ENCODE assay signal across 12 mouse cellular contexts in the genomic region with DNA sequence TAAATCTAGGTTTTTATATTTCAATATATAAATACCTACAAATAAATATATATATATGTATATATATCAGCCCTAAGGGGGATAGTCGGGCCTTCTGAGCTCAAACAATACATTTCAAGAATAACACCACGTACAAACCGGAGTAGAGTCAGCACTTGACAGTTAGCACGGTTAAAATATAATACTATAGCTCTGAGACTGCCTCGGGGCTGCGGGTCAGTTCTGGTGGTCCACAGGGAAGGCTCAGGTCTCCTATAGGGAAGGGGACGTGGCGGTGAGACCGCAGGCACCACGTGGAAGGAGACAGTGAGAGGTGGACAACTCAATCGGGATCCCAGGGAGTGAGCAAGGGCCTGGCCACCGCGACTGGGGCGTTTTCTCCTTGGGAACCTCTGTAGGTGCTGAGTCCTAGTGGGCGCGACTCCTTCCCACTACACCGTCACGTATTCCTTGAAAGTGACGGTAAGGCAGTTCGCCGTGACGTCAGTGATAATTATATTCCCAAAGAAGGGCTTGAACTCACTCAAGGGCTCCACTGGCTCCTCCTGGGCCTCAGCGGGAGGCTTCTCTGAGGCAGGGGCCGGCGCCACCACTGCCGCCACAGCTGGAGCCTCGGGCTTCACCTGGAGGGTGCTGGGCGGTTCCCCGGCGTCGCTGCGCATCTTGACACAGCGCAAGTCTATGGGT. TPM values are rescaled to one million over a fixed set of nuclear protein-coding genes. Genes with fewer than 3 reads are reported as not detected.
A peak's percentile ranks its signal among the peaks of the same experiment; 100 is the strongest.
DNase-seq lines count a peak whose midpoint lies in the region; ATAC-seq and TF ChIP-seq lines count a peak whose summit lies in the region.
"Had no signal": no experiment of that assay in that cellular context is flagged by ENCODE, and none has a peak within 500 bp of the region (broad histone marks: within the 10 kb centered on the region; RNA-seq: fewer than 3 reads in every experiment).

No protein-coding gene starts in this region.

- 7% methylated on average over 33 of the region's 33 CpGs for whole genome bisulfite sequencing in embryonic facial prominence, embryonic 10.5 days
- WGBS in hindbrain, embryonic 13.5 days: 24% methylated on average over 33 of the region's 33 CpGs
- WGBS in midbrain, embryonic 13.5 days: 23% methylated on average over 33 of the region's 33 CpGs
- WGBS in lung, adult 2 months: 82% methylated on average over 33 of the region's 33 CpGs

- peaks cover 17% of the 10 kb centered on the region; the same call in 1 of the 2 replicates for H3K36me3 ChIP-seq in embryonic facial prominence, embryonic 10.5 days (replicated peaks)
- H3K36me3 ChIP-seq in hindbrain, embryonic 13.5 days: peaks cover 35% of the 10 kb centered on the region
- peaks cover 22% of the 10 kb centered on the region for H3K36me3 ChIP-seq in midbrain, embryonic 13.5 days

- H3K4me3 ChIP-seq in embryonic facial prominence, embryonic 10.5 days: peak overlapping the region; percentile 79
- peak overlapping the region; percentile 80 for H3K4me3 ChIP-seq in hindbrain, embryonic 13.5 days
- peak overlapping the region; percentile 22 for H3K4me3 ChIP-seq in midbrain, embryonic 13.5 days (replicated peaks)
- no peak overlapping the region for H3K4me3 ChIP-seq in lung, adult 2 months (replicated peaks; ENCODE audit: extremely low read depth, low read depth, low read length)

- no peaks in the 10 kb centered on the region for H3K9me3 ChIP-seq in embryonic facial prominence, embryonic 10.5 days
- H3K9me3 ChIP-seq in hindbrain, embryonic 13.5 days: no peaks in the 10 kb centered on the region
- H3K9me3 ChIP-seq in midbrain, embryonic 13.5 days: no peaks in the 10 kb centered on the region; the same call in 1 of the 2 replicates

- H3K27ac ChIP-seq in embryonic facial prominence, embryonic 10.5 days (replicated peaks): no peak overlapping the region
- no peak overlapping the region for H3K27ac ChIP-seq in hindbrain, embryonic 13.5 days
- H3K27ac ChIP-seq in midbrain, embryonic 13.5 days: no peak overlapping the region

- DNase-seq in embryo, embryonic 10 days (ENCODE audit: low spot score): peak; percentile 7
- no peak for DNase-seq in embryo, embryonic 11 days
- peak; percentile 34 for DNase-seq in embryonic facial prominence, embryonic 10.5 days (ENCODE audit: low spot score)
- DNase-seq in spleen, postnatal 36 days (ENCODE audit: low spot score in 2 of 2): no peak
- DNase-seq in lung, adult 2 months: no peak
- no peak for DNase-seq in urinary bladder, postnatal 10 days (ENCODE audit: low spot score)
- DNase-seq: B cell, adult 2 months; heart, postnatal 36 days; lung, embryonic 14.5 days; thymus, adult 18-20 months had no signal

- peak overlapping the region; percentile 43 for H3K4me2 ChIP-seq in hindbrain, embryonic 13.5 days
- peak overlapping the region; percentile 44 for H3K4me2 ChIP-seq in midbrain, embryonic 13.5 days (replicated peaks)

- no peak for TF ChIP-seq CTCF in lung, adult 2 months (IDR thresholded peaks at IDR 0.05; ENCODE audit: insufficient read depth, low read length)

- no peak for ATAC-seq in hindbrain, embryonic 13.5 days (ENCODE audit: low FRiP score)
- ATAC-seq in midbrain, embryonic 13.5 days: no peak

- H3K4me1 ChIP-seq in embryonic facial prominence, embryonic 10.5 days: peaks cover 69% of the 10 kb centered on the region
- H3K4me1 ChIP-seq in hindbrain, embryonic 13.5 days (replicated peaks): peaks cover 73% of the 10 kb centered on the region
- peaks cover 71% of the 10 kb centered on the region for H3K4me1 ChIP-seq in midbrain, embryonic 13.5 days (replicated peaks)
- H3K4me1 ChIP-seq in lung, adult 2 months (ENCODE audit: control insufficient read depth, insufficient read depth, low read length): peaks cover 30% of the 10 kb centered on the region

- H3K27me3 ChIP-seq in embryonic facial prominence, embryonic 10.5 days (replicated peaks; ENCODE audit: low read depth, poor library complexity, severe bottlenecking): peaks cover 93% of the 10 kb centered on the region
- H3K27me3 ChIP-seq in hindbrain, embryonic 13.5 days: peaks cover 50% of the 10 kb centered on the region
- peaks cover 40% of the 10 kb centered on the region for H3K27me3 ChIP-seq in midbrain, embryonic 13.5 days

- H3K9ac ChIP-seq in hindbrain, embryonic 13.5 days: peak overlapping the region; percentile 63
- H3K9ac ChIP-seq in midbrain, embryonic 13.5 days (replicated peaks): peak overlapping the region; percentile 42
- H3K9ac ChIP-seq: lung, embryonic 14.5 days had no signal

- no peak for TF ChIP-seq POLR2A in lung, adult 2 months (IDR thresholded peaks at IDR 0.05; ENCODE audit: borderline replicate concordance, extremely low read depth, low read depth, low read length)

RNA-seq across cellular contexts. Expression of a gene that starts 5.4 kb away (rescaled TPM):
- polyA plus RNA-seq in embryonic facial prominence, embryonic 10.5 days (2016; fragmentation: Nextera tagmentation; extraction: Ambion mirVana): 4.7 and 5.2 TPM in 2 replicates
- polyA plus RNA-seq in hindbrain, embryonic 13.5 days (2015; fragmentation: Nextera tagmentation; extraction: Ambion mirVana): 14.1 and 15.8 TPM in 2 replicates
- 14.1 and 16.3 TPM in 2 replicates for polyA plus RNA-seq in midbrain, embryonic 13.5 days (2015; fragmentation: Nextera tagmentation; extraction: Ambion mirVana)
- polyA plus RNA-seq in lung, adult 2 months (2012; rRNA removed): 16.2 and 16.8 TPM in 2 replicates

RNA-seq across cellular contexts. Expression of a gene that starts 39.8 kb away (rescaled TPM):
- 11.6 and 12.4 TPM in 2 replicates for polyA plus RNA-seq in embryonic facial prominence, embryonic 10.5 days (2016; fragmentation: Nextera tagmentation; extraction: Ambion mirVana)
- polyA plus RNA-seq in hindbrain, embryonic 13.5 days (2015; fragmentation: Nextera tagmentation; extraction: Ambion mirVana): 10.0 and 11.1 TPM in 2 replicates
- polyA plus RNA-seq in midbrain, embryonic 13.5 days (2015; fragmentation: Nextera tagmentation; extraction: Ambion mirVana): 9.8 and 15.2 TPM in 2 replicates
- 3.8 and 3.9 TPM in 2 replicates for polyA plus RNA-seq in lung, adult 2 months (2012; rRNA removed)

RNA-seq across cellular contexts. Expression of a gene that starts 57.8 kb away (rescaled TPM):
- 150 and 152 TPM in 2 replicates for polyA plus RNA-seq in embryonic facial prominence, embryonic 10.5 days (2016; fragmentation: Nextera tagmentation; extraction: Ambion mirVana)
- 20.3 and 24.2 TPM in 2 replicates for polyA plus RNA-seq in hindbrain, embryonic 13.5 days (2015; fragmentation: Nextera tagmentation; extraction: Ambion mirVana)
- polyA plus RNA-seq in midbrain, embryonic 13.5 days (2015; fragmentation: Nextera tagmentation; extraction: Ambion mirVana): 34.7 and 35.5 TPM in 2 replicates
- 2.9 and 4.4 TPM in 2 replicates for polyA plus RNA-seq in lung, adult 2 months (2012; rRNA removed)

Comparison
In these comparisons a context has a peak if more than half of its experiments do, and no peak if none do; other contexts are left out.
1. DNase-seq: peak in embryo, embryonic 10 days (single experiment) and embryonic facial prominence, embryonic 10.5 days (single experiment); none in embryo, embryonic 11 days (single experiment), spleen, postnatal 36 days (0 of 2), lung, adult 2 months (single experiment) and urinary bladder, postnatal 10 days (single experiment).